Mouse (Mus musculus) liver, embryonic 15.5 days (tissue): ENCODE data around the gene Bloc1s3. TPM values are rescaled to one million over a fixed set of nuclear protein-coding genes. Genes with fewer than 3 reads are reported as not detected.

Experiments
- ATAC-seq: fragments of 200-750 bp; cut with Nextera tagmentation; 2 replicates; pipeline ENCODE4 v1.8.0; 2017; ENCODE audit warnings: moderate number of reproducible peaks, mild to moderate bottlenecking, moderate library complexity; ENCODE audit not compliant: insufficient read depth
- H3K27ac ChIP-seq: fragments of 300-500 bp; sonication (generic); replicated peaks from 2 replicates; pipeline ENCODE4 v1.5.1; 2015; ENCODE audit warnings: mild to moderate bottlenecking, inconsistent platforms
- H3K27me3 ChIP-seq: fragments of 300-500 bp; sonication (generic); 2 replicates; pipeline ENCODE4 v1.6.1; 2015; ENCODE audit warnings: mild to moderate bottlenecking, inconsistent platforms
- H3K36me3 ChIP-seq: fragments of 300-500 bp; sonication (generic); replicated peaks from 2 replicates; pipeline ENCODE4 v1.6.1; 2015; ENCODE audit warnings: moderate library complexity, mild to moderate bottlenecking, inconsistent platforms
- H3K4me1 ChIP-seq: fragments of 300-500 bp; sonication (generic); replicated peaks from 2 replicates; pipeline ENCODE4 v1.6.1; 2015; ENCODE audit warnings: inconsistent platforms
- H3K4me2 ChIP-seq: fragments of 300-500 bp; sonication (generic); 2 replicates; pipeline ENCODE4 v1.6.1; 2015; ENCODE audit warnings: moderate library complexity, mild to moderate bottlenecking, inconsistent platforms
- H3K4me3 ChIP-seq: fragments of 300-500 bp; sonication (generic); replicated peaks from 2 replicates; pipeline ENCODE4 v1.5.1; 2015; ENCODE audit warnings: mild to moderate bottlenecking, inconsistent platforms
- H3K9ac ChIP-seq: fragments of 300-500 bp; sonication (generic); 2 replicates; pipeline ENCODE4 v1.6.1; 2015; ENCODE audit warnings: moderate library complexity, mild to moderate bottlenecking, inconsistent platforms
- H3K9me3 ChIP-seq: fragments of 300-500 bp; sonication (generic); replicated peaks from 2 replicates; pipeline ENCODE4 v1.6.1; 2016; ENCODE audit warnings: inconsistent platforms
- WGBS: fragments of 180-500 bp; shearing (Covaris S2); methylation state at CpG from one replicate; pipeline ENCODE4 v1.1.7; 2015; ENCODE audit warnings: mixed read lengths; ENCODE audit not compliant: insufficient replicate concordance; 5-methylcytosine and 5-hydroxymethylcytosine counted together
- polyA plus RNA-seq: library from polyadenylated mRNA; unstranded; fragments of >200 nt; fragmentation: Nextera tagmentation; extraction: Ambion mirVana; gene quantifications from 2 replicates; pipeline ENCODE4 v1.2.1, GENCODE M21; 2015

Bloc1s3 gene
- polyA plus RNA-seq, 1 experiment from 2014 or later, result 0.79 TPM

- H3K4me1 ChIP-seq, result peaks cover 25% of the 10 kb centered on the region
- WGBS, result 61% methylated on average over 4 of the region's 4 CpGs
- no peak for ATAC-seq
- H3K9ac ChIP-seq, result no peak overlapping the region
- no peaks in the 10 kb centered on the region for H3K36me3 ChIP-seq
- no peak overlapping the region for H3K4me3 ChIP-seq
- H3K27me3 ChIP-seq, result no peaks in the 10 kb centered on the region
- H3K27ac ChIP-seq, result no peak overlapping the region
- no peaks in the 10 kb centered on the region for H3K9me3 ChIP-seq
- no peak overlapping the region for H3K4me2 ChIP-seq
These were observed 9.8 kb downstream of the Bloc1s3 start for GRCm38 (mm10) chr7:19498326-19498725.

DNA sequence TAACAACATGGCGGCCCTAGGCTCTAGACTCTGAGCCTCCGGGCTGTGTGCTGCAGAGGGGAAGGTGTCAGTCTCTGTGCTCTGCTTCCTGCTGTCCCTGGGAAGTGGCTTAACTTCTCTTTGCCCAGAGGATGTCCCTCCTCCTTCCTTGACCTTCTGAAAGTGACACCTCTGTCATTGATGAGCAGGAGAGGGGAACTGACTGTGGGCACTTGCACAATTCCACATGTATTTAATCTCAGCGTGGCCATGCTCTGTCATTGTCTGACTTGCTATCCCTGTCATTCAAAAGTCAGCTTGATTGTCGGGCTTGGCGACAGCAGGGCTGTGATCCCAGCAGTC, 12.0 kb downstream of the Bloc1s3 start:
- no peaks in the 10 kb centered on the region for H3K36me3 ChIP-seq
- peak; percentile 14; the same call in 1 of the 2 replicates for ATAC-seq
- WGBS, result 56% methylated on average over 5 of the region's 5 CpGs
- no peak overlapping the region for H3K4me2 ChIP-seq
- no peak overlapping the region for H3K9ac ChIP-seq
- H3K27ac ChIP-seq, result no peak overlapping the region
- peaks cover 31% of the 10 kb centered on the region for H3K4me1 ChIP-seq
- no peak overlapping the region for H3K4me3 ChIP-seq
- H3K27me3 ChIP-seq, result peaks cover 12% of the 10 kb centered on the region; the same call in 1 of the 2 replicates
- no peaks in the 10 kb centered on the region for H3K9me3 ChIP-seq

DNA sequence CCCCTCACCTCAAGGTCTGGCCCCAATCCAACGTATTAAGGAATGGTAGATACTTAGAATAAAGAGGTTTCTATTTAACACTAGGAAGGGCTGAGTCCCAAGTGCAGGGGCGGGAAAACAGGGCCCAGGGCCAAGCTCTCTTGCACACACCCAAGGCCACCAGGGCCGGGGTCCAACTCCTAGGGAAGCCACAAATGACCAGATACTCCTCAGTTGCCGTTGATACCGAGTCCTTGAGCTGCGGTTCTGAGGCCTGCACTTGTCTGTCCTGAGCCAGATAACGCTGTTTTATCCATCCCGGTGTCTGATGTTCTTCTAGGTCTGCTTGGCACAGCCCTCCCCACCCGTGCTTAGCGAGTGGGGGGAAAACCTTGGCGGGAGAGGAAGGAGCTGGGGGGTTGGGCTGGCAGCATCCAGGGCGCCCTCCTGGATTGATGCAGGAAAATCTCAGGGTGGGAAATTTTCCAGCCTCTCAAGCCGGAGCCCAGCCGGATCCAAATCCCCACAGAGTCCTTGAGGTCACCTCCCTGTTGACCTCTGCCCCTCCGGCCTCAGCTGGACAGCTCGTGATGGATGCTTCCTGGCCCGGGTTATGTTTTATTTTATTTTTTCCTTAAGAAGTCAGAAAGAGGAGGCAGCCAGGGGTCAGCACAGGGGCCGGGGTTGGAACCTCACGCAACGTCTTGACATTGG, 12.5 kb downstream of the Bloc1s3 start:
- H3K27ac ChIP-seq, result no peak overlapping the region
- no peak overlapping the region for H3K4me2 ChIP-seq
- no peak overlapping the region for H3K9ac ChIP-seq
- WGBS, result 59% methylated on average over 20 of the region's 20 CpGs
- H3K36me3 ChIP-seq, result no peaks in the 10 kb centered on the region
- H3K4me3 ChIP-seq, result no peak overlapping the region
- ATAC-seq, result peak; percentile 36; the same call in 1 of the 2 replicates
- peaks cover 12% of the 10 kb centered on the region; the same call in 1 of the 2 replicates for H3K27me3 ChIP-seq
- peaks cover 31% of the 10 kb centered on the region for H3K4me1 ChIP-seq
- no peaks in the 10 kb centered on the region for H3K9me3 ChIP-seq

DNA sequence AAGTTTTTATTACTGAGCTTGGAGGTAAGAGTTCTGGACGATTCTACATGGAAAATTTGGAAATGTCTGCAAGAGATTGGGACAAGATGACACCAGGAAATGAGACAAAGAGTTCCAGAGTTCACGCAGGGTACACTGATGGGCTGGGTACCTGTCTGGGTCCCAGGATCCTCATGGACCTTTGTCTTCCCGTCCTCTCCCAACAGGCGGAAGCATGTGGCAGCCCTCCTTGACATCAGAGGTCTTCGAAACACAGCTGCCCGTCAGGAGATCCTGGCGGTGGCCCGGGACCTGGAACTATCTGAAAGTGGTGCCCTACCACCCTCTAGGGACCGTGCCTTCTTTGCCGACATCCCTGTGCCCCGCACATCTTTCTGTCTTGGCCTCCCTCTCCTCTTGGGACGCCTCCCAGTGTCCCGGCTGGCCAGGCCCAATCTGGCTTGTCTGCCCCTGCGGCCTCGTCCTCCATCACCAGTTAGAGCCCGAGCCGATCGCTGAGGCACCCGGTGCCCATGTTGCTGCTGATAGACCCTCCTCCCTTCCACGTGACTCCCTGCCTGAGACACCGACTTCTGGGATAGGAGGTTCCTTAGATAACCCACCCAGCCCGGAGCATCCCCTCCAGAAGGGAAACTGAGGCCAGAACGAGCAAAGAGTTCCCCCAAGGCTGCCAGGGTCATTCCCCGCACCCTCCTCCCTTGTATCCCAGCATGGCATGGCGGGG, 13.3 kb downstream of the Bloc1s3 start:
- no peak for ATAC-seq
- H3K27me3 ChIP-seq, result peaks cover 13% of the 10 kb centered on the region
- WGBS, result 75% methylated on average over 25 of the region's 25 CpGs
- no peaks in the 10 kb centered on the region for H3K9me3 ChIP-seq
- H3K36me3 ChIP-seq, result no peaks in the 10 kb centered on the region
- H3K27ac ChIP-seq, result no peak overlapping the region
- peaks cover 26% of the 10 kb centered on the region for H3K4me1 ChIP-seq
- H3K4me3 ChIP-seq, result no peak overlapping the region
- no peak overlapping the region for H3K4me2 ChIP-seq
- H3K9ac ChIP-seq, result no peak overlapping the region

GRCm38 (mm10) chr7:19491731-19492130, 16.4 kb downstream of the Bloc1s3 start:
- H3K4me1 ChIP-seq, result peaks cover 20% of the 10 kb centered on the region
- H3K4me2 ChIP-seq, result peak overlapping the region; percentile 23; the same call in 1 of the 2 replicates
- H3K27ac ChIP-seq, result no peak overlapping the region
- H3K9ac ChIP-seq, result no peak overlapping the region
- H3K27me3 ChIP-seq, result peaks cover 31% of the 10 kb centered on the region
- no peak for ATAC-seq
- WGBS, result 20% methylated on average over 26 of the region's 26 CpGs
- H3K9me3 ChIP-seq, result no peaks in the 10 kb centered on the region
- no peaks in the 10 kb centered on the region for H3K36me3 ChIP-seq
- no peak overlapping the region for H3K4me3 ChIP-seq

DNA sequence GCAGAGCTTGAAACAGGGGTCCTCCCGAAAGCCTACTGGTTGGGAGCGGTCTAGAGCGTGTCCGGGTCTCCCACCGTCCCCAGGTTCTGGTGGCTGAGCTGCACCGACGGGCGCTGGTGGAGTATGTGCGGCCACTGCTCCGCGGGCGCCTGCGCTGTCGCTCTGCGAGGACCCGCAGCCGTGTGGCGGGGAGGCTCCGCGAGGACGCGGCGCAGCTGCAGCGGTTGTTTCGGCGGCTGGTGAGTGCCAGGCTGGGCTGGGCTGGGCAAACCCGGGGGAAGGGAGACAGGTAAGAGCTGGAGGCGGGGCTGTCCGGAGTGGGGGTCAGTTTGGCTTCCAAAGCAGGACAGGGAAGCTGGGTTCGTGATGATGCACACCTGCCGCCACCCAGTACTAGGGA, 18.6 kb downstream of the Bloc1s3 start:
- Histone ChIP-seq H3K4me1 (0 out of 2 replicates have a peak, but pooled peaks cover 6% of the 10 kb centered on the region), H3K4me3 (no peak overlapping the region), H3K36me3 (no peaks in the 10 kb centered on the region), H3K4me2 (no peak overlapping the region), H3K9ac (no peak overlapping the region), H3K27me3 (peaks cover 31% of the 10 kb centered on the region), H3K27ac (no peak overlapping the region), H3K9me3 (no peaks in the 10 kb centered on the region)
- 71% methylated on average over 31 of the region's 31 CpGs for WGBS
- ATAC-seq, result no peak

- H3K27me3 ChIP-seq, result peaks cover 23% of the 10 kb centered on the region
- 36% methylated on average over 7 of the region's 7 CpGs for WGBS
- 0 out of 2 replicates have a peak, but pooled peaks cover under 1% of the 10 kb centered on the region for H3K4me1 ChIP-seq
- H3K9me3 ChIP-seq, result no peaks in the 10 kb centered on the region
- H3K27ac ChIP-seq, result no peak overlapping the region
- no peak overlapping the region for H3K4me2 ChIP-seq
- H3K36me3 ChIP-seq, result no peaks in the 10 kb centered on the region
- no peak overlapping the region for H3K9ac ChIP-seq
- no peak for ATAC-seq
- no peak overlapping the region for H3K4me3 ChIP-seq
These were observed 21.6 kb downstream of the Bloc1s3 start for GRCm38 (mm10) chr7:19486549-19486948.

GRCm38 (mm10) chr7:19485488-19485887, 22.7 kb downstream of the Bloc1s3 start:
- Histone ChIP-seq H3K36me3 (no peaks in the 10 kb centered on the region), H3K4me3 (no peak overlapping the region), H3K4me2 (no peak overlapping the region), H3K9me3 (no peaks in the 10 kb centered on the region), H3K4me1 (no peaks in the 10 kb centered on the region), H3K27ac (no peak overlapping the region), H3K9ac (no peak overlapping the region), H3K27me3 (peaks cover 19% of the 10 kb centered on the region)
- 78% methylated on average over 1 of the region's 1 CpGs for WGBS
- no peak for ATAC-seq

DNA sequence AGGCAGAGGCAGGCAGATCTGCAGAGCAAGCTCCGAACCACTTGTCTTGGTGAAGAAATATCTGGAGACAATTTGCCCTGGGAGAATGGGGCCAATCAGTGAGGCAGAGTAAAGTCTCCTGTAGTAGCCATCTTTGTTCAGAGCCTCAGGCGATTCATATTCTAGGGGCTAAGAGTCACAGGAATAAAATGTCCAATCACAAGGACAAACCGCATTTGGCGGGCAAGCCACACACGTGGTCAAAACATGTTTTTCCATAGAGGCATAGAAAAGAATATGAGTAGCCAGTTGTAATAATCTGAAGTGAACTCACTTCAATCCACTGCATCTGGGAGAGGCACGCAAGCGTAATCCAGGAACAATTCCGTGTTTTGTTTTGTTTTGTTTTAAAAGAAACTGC, 24.9 kb downstream of the Bloc1s3 start:
- Histone ChIP-seq H3K4me1 (no peaks in the 10 kb centered on the region), H3K4me3 (no peak overlapping the region), H3K27me3 (0 out of 2 replicates have a peak, but pooled peaks cover 2% of the 10 kb centered on the region), H3K4me2 (no peak overlapping the region), H3K36me3 (no peaks in the 10 kb centered on the region), H3K9ac (no peak overlapping the region), H3K27ac (no peak overlapping the region), H3K9me3 (no peaks in the 10 kb centered on the region)
- ATAC-seq, result no peak
- 73% methylated on average over 8 of the region's 8 CpGs for WGBS

- Histone ChIP-seq H3K4me1 (peaks cover 3% of the 10 kb centered on the region), H3K36me3 (no peaks in the 10 kb centered on the region), H3K27me3 (peaks cover 35% of the 10 kb centered on the region), H3K27ac (no peak overlapping the region), H3K9ac (no peak overlapping the region), H3K4me2 (no peak overlapping the region), H3K4me3 (no peak overlapping the region), H3K9me3 (no peaks in the 10 kb centered on the region)
- ATAC-seq, result no peak
- WGBS, result 26% methylated on average over 14 of the region's 14 CpGs
These were observed 30.4 kb downstream of the Bloc1s3 start for GRCm38 (mm10) chr7:19477624-19478384.

DNA sequence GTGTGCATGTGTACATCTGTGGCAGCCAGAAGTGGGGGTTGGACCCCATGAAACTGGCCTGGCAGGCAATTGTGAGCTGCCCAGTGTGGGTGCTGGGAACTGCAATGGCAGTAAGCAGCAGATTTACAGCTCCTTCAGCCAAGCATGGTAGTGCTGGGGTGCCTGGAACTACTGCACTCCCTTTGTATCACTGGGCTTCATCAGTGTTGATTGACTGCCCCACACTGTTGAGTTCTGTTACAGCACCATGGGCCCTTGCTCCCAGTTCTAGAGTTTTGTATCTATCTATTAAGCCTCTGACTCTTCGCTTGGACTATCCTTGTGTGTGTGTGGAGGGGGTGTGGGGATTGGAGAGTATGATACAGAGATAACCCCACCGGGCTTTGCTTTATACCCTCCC, 31.1 kb downstream of the Bloc1s3 start:
- ATAC-seq, result no peak; the same call in 1 of the 2 replicates
- Histone ChIP-seq H3K27me3 (peaks cover 42% of the 10 kb centered on the region), H3K9ac (no peak overlapping the region), H3K27ac (no peak overlapping the region), H3K4me2 (no peak overlapping the region), H3K9me3 (no peaks in the 10 kb centered on the region), H3K36me3 (no peaks in the 10 kb centered on the region), H3K4me1 (peaks cover 3% of the 10 kb centered on the region), H3K4me3 (no peak overlapping the region)
- WGBS, result 43% methylated on average over 2 of the region's 2 CpGs
